Mouse (Mus musculus) urinary bladder, postnatal 10 days (tissue): Measurements from ENCODE around the gene Msn.
"Not testable (repeated sequence)": the region's sequence is repeated elsewhere in the genome, so short reads cannot be mapped to it uniquely, and the experiment has no call there.

ENCODE experiments used
- DNase-seq: peaks from one replicate; pipeline ENCODE4 v3.0.0; 2022; ENCODE audit warnings: low spot score

Gene Msn

DNA sequence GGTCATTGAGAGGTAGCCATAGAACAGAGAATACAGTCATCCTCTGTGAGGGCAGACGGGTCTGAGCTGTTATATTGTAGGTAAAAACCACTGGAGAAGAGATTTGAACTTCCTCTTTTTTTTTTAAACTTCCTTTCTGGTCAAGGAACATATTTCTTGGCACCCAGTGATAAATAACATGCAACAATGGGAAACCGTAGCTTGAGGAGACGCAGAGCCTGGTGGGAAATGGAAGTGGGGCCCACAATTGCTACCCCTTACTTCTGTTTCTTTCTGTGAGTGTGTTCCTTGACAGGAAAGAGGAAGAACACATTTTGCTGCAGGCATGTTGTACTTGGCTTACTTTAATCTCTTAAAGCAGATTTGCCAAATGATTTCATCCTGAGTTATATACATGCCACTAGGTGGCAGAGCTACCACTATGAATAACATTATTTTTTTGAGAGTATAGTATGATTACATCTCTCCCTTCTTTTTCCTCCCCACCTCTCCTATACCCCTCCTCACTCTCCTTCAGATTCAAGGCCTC is 49.2 kb downstream of the Msn start:
- no peak for DNase-seq

GRCm38 (mm10) chrX:96148217-96148616 is 52.4 kb downstream of the Msn start:
- DNase-seq, result no peak

DNA sequence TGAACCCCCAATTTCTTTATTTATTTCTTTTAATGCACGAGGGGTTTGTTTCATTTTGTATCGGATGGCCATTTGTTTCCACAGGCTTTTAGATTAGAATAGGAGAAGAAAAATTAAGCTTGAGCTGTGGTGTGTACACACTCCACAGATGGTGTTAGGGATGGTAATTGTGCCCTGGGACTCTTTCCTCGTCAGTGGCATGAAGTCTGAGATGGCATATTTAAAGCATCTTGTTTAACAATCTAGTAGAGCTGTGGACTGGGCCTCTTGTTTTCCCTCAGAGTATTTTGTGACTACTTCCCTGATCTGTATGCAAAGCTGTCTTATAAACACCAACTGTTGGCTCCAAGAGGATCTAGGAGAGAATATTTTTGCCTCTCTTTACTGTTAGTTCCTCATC is 57.5 kb downstream of the Msn start:
- DNase-seq, result no peak

- no peak for DNase-seq
These were observed 62.1 kb downstream of the Msn start for GRCm38 (mm10) chrX:96157936-96158335.

- no peak for DNase-seq
These were observed 66.7 kb downstream of the Msn start for GRCm38 (mm10) chrX:96162571-96162970.

- DNase-seq, result no peak
These were observed 76.0 kb downstream of the Msn start for GRCm38 (mm10) chrX:96171645-96172388.

- no peak for DNase-seq
These were observed 82.6 kb downstream of the Msn start for GRCm38 (mm10) chrX:96178437-96178836.

- DNase-seq, result no peak
These were observed 88.4 kb downstream of the Msn start for GRCm38 (mm10) chrX:96184100-96184732.

GRCm38 (mm10) chrX:96205143-96205542 is 109.3 kb downstream of the Msn start:
- DNase-seq, result not testable (repeated sequence)

- DNase-seq, result no peak
These were observed 111.0 kb downstream of the Msn start for GRCm38 (mm10) chrX:96206872-96207271.

DNA sequence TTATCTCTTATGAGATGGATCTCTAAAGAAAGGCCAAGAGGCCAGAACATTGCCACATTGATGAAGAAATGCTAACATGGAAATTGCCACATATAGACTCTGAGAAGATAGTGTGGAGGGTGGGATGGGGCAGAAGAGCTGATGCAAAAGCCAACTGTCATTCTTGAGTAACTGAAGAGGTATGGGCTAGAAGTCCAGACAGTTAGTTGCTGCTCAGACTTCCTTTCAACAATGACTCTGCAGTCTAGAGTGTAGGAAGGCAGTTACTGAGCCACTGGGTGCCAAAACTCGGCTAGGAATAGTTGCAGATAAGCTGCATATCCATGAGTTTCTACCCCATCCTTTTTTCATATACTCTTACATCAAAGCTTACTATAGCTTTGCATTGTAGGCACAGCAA is 122.2 kb downstream of the Msn start:
- DNase-seq, result no peak
